Mouse (Mus musculus) stomach, postnatal 0 days (tissue): ENCODE data around the gene Pakap.

Experiments used
- CTCF ChIP-seq: IDR thresholded peaks from 2 replicates; pipeline ENCODE4 v1.5.1; 2016; ENCODE audit warnings: antibody characterized with exemption, low read depth, mild to moderate bottlenecking, moderate library complexity
- EP300 ChIP-seq: optimal IDR thresholded peaks from 2 replicates; pipeline ENCODE3; 2016; ENCODE audit warnings: antibody characterized with exemption

GRCm38 (mm10) chr4:57625756-57626155 lies 57.8 kb downstream of the Pakap start:
- TF ChIP-seq CTCF (no peak), EP300 (no peak)
